Mouse (Mus musculus) midbrain, embryonic 12.5 days (tissue): Measurements from ENCODE around the gene Jak1. TPM values are rescaled to one million over a fixed set of nuclear protein-coding genes. Genes with fewer than 3 reads are reported as not detected.
A peak's percentile ranks its signal among the peaks of the same experiment; 100 is the strongest.

ENCODE experiments used
- ATAC-seq: fragments of 200-750 bp; cut with Nextera tagmentation; 2 replicates; pipeline ENCODE4 v1.8.0; 2017; ENCODE audit warnings: low read depth, moderate TSS enrichment, moderate library complexity; ENCODE audit not compliant: low FRiP score
- H3K27ac ChIP-seq: fragments of 300-500 bp; sonication (generic); replicated peaks from 2 replicates; pipeline ENCODE4 v1.5.1; 2016; ENCODE audit warnings: mild to moderate bottlenecking
- H3K27me3 ChIP-seq: fragments of 300-500 bp; sonication (generic); 2 replicates; pipeline ENCODE4 v1.6.1; 2016; ENCODE audit warnings: mild to moderate bottlenecking
- H3K36me3 ChIP-seq: fragments of 300-500 bp; sonication (generic); 2 replicates; pipeline ENCODE4 v1.6.1; 2016
- H3K4me1 ChIP-seq: fragments of 300-500 bp; sonication (generic); 2 replicates; pipeline ENCODE4 v1.6.1; 2016
- H3K4me2 ChIP-seq: fragments of 300-500 bp; sonication (generic); replicated peaks from 2 replicates; pipeline ENCODE4 v1.6.1; 2016; ENCODE audit warnings: mild to moderate bottlenecking, moderate library complexity
- H3K4me3 ChIP-seq: fragments of 300-500 bp; sonication (generic); 2 replicates; pipeline ENCODE4 v1.5.1; 2016; ENCODE audit warnings: mild to moderate bottlenecking
- H3K9ac ChIP-seq: fragments of 300-500 bp; sonication (generic); replicated peaks from 2 replicates; pipeline ENCODE4 v1.6.1; 2016; ENCODE audit warnings: mild to moderate bottlenecking, moderate library complexity
- H3K9me3 ChIP-seq: fragments of 300-500 bp; sonication (generic); 2 replicates; pipeline ENCODE4 v1.6.1; 2016; ENCODE audit warnings: mild to moderate bottlenecking
- WGBS: fragments of 180-500 bp; shearing (Covaris S2); methylation state at CpG from one replicate; pipeline ENCODE4 v1.1.7; 2016; 5-methylcytosine and 5-hydroxymethylcytosine counted together
- polyA plus RNA-seq: library from polyadenylated mRNA; unstranded; fragments of >200 nt; fragmentation: Nextera tagmentation; extraction: Ambion mirVana; gene quantifications from 2 replicates; pipeline ENCODE4 v1.2.1, GENCODE M21; 2016

The Jak1 gene
- polyA plus RNA-seq, 1 experiment from 2014 or later: 52.6 TPM

GRCm38 (mm10) chr4:101177796-101178195 lies 87.3 kb downstream of the Jak1 start:
- Histone ChIP-seq H3K27ac (no peak overlapping the region), H3K4me3 (no peak overlapping the region), H3K9me3 (no peaks in the 10 kb centered on the region), H3K27me3 (no peaks in the 10 kb centered on the region), H3K9ac (no peak overlapping the region), H3K4me1 (no peaks in the 10 kb centered on the region), H3K4me2 (no peak overlapping the region), H3K36me3 (peaks cover 4% of the 10 kb centered on the region; the same call in 1 of the 2 replicates)
- WGBS: 93% methylated on average over 3 of the region's 3 CpGs
- no peak for ATAC-seq

- no peak overlapping the region for H3K27ac ChIP-seq
- no peaks in the 10 kb centered on the region for H3K9me3 ChIP-seq
- no peak overlapping the region for H3K9ac ChIP-seq
- no peaks in the 10 kb centered on the region for H3K27me3 ChIP-seq
- WGBS: 86% methylated on average over 6 of the region's 6 CpGs
- H3K4me1 ChIP-seq: no peaks in the 10 kb centered on the region
- no peak overlapping the region for H3K4me2 ChIP-seq
- H3K36me3 ChIP-seq: peaks cover 4% of the 10 kb centered on the region; the same call in 1 of the 2 replicates
- no peak overlapping the region for H3K4me3 ChIP-seq
- no peak for ATAC-seq
Observed at GRCm38 (mm10) chr4:101176123-101176522, 89.0 kb downstream of the Jak1 start.

- Histone ChIP-seq H3K4me3 (no peak overlapping the region), H3K9ac (no peak overlapping the region), H3K4me2 (no peak overlapping the region), H3K9me3 (no peaks in the 10 kb centered on the region), H3K4me1 (no peaks in the 10 kb centered on the region), H3K27me3 (no peaks in the 10 kb centered on the region), H3K27ac (no peak overlapping the region), H3K36me3 (peaks cover 4% of the 10 kb centered on the region; the same call in 1 of the 2 replicates)
- no peak for ATAC-seq
- WGBS: 85% methylated on average over 10 of the region's 10 CpGs
Observed at GRCm38 (mm10) chr4:101174916-101175625, 90.0 kb downstream of the Jak1 start.

GRCm38 (mm10) chr4:101172738-101173137 lies 92.3 kb downstream of the Jak1 start:
- H3K9me3 ChIP-seq: no peaks in the 10 kb centered on the region
- no peak for ATAC-seq
- peaks cover 4% of the 10 kb centered on the region; the same call in 1 of the 2 replicates for H3K36me3 ChIP-seq
- H3K27ac ChIP-seq: no peak overlapping the region
- no peak overlapping the region for H3K9ac ChIP-seq
- H3K27me3 ChIP-seq: no peaks in the 10 kb centered on the region
- H3K4me3 ChIP-seq: no peak overlapping the region
- H3K4me1 ChIP-seq: no peaks in the 10 kb centered on the region
- H3K4me2 ChIP-seq: no peak overlapping the region
- WGBS: 92% methylated on average over 2 of the region's 2 CpGs

- Histone ChIP-seq H3K4me1 (no peaks in the 10 kb centered on the region), H3K36me3 (no peaks in the 10 kb centered on the region), H3K4me2 (no peak overlapping the region), H3K9me3 (no peaks in the 10 kb centered on the region), H3K9ac (no peak overlapping the region), H3K4me3 (no peak overlapping the region), H3K27ac (no peak overlapping the region), H3K27me3 (no peaks in the 10 kb centered on the region)
- ATAC-seq: 0 out of 2 replicates have a peak, but pooled peaks have one; percentile 34
- 53% methylated on average over 6 of the region's 6 CpGs for WGBS
Observed at GRCm38 (mm10) chr4:101168189-101168778, 96.8 kb downstream of the Jak1 start.

- Histone ChIP-seq H3K4me2 (no peak overlapping the region), H3K4me1 (no peaks in the 10 kb centered on the region), H3K27me3 (no peaks in the 10 kb centered on the region), H3K9ac (no peak overlapping the region), H3K27ac (no peak overlapping the region), H3K4me3 (no peak overlapping the region), H3K36me3 (no peaks in the 10 kb centered on the region), H3K9me3 (no peaks in the 10 kb centered on the region)
- 85% methylated on average over 1 of the region's 1 CpGs for WGBS
- ATAC-seq: no peak
Observed at GRCm38 (mm10) chr4:101167777-101168176, 97.3 kb downstream of the Jak1 start.

GRCm38 (mm10) chr4:101165776-101166175 lies 99.3 kb downstream of the Jak1 start:
- H3K4me3 ChIP-seq: no peak overlapping the region
- no peaks in the 10 kb centered on the region for H3K4me1 ChIP-seq
- WGBS: 89% methylated on average over 4 of the region's 4 CpGs
- no peak overlapping the region for H3K27ac ChIP-seq
- ATAC-seq: no peak
- H3K9me3 ChIP-seq: no peaks in the 10 kb centered on the region
- H3K36me3 ChIP-seq: peaks cover 5% of the 10 kb centered on the region; the same call in 1 of the 2 replicates
- no peaks in the 10 kb centered on the region for H3K27me3 ChIP-seq
- no peak overlapping the region for H3K9ac ChIP-seq
- H3K4me2 ChIP-seq: no peak overlapping the region

- H3K36me3 ChIP-seq: peaks cover 9% of the 10 kb centered on the region
- ATAC-seq: no peak
- 96% methylated on average over 2 of the region's 2 CpGs for WGBS
Observed at GRCm38 (mm10) chr4:101164673-101165072, 100.4 kb downstream of the Jak1 start.

GRCm38 (mm10) chr4:101164189-101164588 lies 100.9 kb downstream of the Jak1 start:
- Histone ChIP-seq H3K27me3 (no peaks in the 10 kb centered on the region), H3K4me1 (no peaks in the 10 kb centered on the region), H3K36me3 (peaks cover 14% of the 10 kb centered on the region), H3K9me3 (no peaks in the 10 kb centered on the region), H3K27ac (no peak overlapping the region), H3K4me2 (no peak overlapping the region), H3K9ac (no peak overlapping the region), H3K4me3 (no peak overlapping the region)
- WGBS: 95% methylated on average over 2 of the region's 2 CpGs
- ATAC-seq: no peak

More at GRCm38 (mm10) chr4:101164673-101165072, 100.4 kb downstream of the Jak1 start:
- no peak overlapping the region for H3K9ac ChIP-seq
- no peak overlapping the region for H3K4me2 ChIP-seq
- H3K27ac ChIP-seq: no peak overlapping the region
- H3K4me1 ChIP-seq: no peaks in the 10 kb centered on the region
- H3K9me3 ChIP-seq: no peaks in the 10 kb centered on the region
- H3K27me3 ChIP-seq: no peaks in the 10 kb centered on the region
- no peak overlapping the region for H3K4me3 ChIP-seq

GRCm38 (mm10) chr4:101160821-101161220 lies 104.3 kb downstream of the Jak1 start:
- no peak overlapping the region for H3K27ac ChIP-seq
- WGBS: 96% methylated on average over 1 of the region's 1 CpGs
- H3K9me3 ChIP-seq: no peaks in the 10 kb centered on the region
- peaks cover 28% of the 10 kb centered on the region for H3K36me3 ChIP-seq
- H3K4me3 ChIP-seq: no peak overlapping the region
- H3K4me1 ChIP-seq: no peaks in the 10 kb centered on the region
- H3K9ac ChIP-seq: no peak overlapping the region
- H3K4me2 ChIP-seq: no peak overlapping the region
- H3K27me3 ChIP-seq: no peaks in the 10 kb centered on the region
- ATAC-seq: no peak

- Histone ChIP-seq H3K4me2 (no peak overlapping the region), H3K27ac (no peak overlapping the region), H3K4me1 (no peaks in the 10 kb centered on the region), H3K9ac (no peak overlapping the region), H3K9me3 (no peaks in the 10 kb centered on the region), H3K36me3 (peaks cover 30% of the 10 kb centered on the region), H3K27me3 (no peaks in the 10 kb centered on the region), H3K4me3 (no peak overlapping the region)
- no peak for ATAC-seq
- 86% methylated on average over 12 of the region's 12 CpGs for WGBS
Observed at GRCm38 (mm10) chr4:101159191-101159764, 105.8 kb downstream of the Jak1 start.

- Histone ChIP-seq H3K4me3 (no peak overlapping the region), H3K9ac (no peak overlapping the region), H3K36me3 (peaks cover 36% of the 10 kb centered on the region), H3K27ac (no peak overlapping the region), H3K4me1 (no peaks in the 10 kb centered on the region), H3K4me2 (no peak overlapping the region), H3K27me3 (no peaks in the 10 kb centered on the region), H3K9me3 (no peaks in the 10 kb centered on the region)
- 94% methylated on average over 6 of the region's 6 CpGs for WGBS
- no peak for ATAC-seq
Observed at GRCm38 (mm10) chr4:101158282-101158681, 106.8 kb downstream of the Jak1 start.
